Mouse (Mus musculus): ENCODE measurements at regions not wholly inside any gene's neighbourhood (a gene's known extent, or its start where the extent isn't known, plus 50 kb on each side); places are given as distances from the start of the nearest gene placed in this dataset.

DNA sequence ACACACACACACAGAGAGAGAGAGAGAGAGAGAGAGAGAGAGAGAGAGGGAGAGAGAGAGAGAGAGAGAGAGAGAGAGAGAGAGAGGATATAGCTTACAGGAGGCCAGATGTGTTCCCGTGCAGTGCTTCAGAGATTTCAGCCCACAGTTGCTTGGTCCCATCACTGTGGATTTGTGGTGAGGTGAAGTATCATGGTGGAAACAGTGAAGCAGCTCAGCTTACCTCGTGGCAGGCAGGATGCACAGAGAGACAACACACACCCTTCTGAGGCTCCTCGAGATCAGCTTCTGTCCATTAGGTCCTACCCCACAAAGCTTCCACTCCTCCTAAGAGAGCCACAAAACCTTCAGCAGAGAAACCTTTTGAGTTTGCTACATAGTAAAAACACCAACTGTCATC, 261.1 kb downstream of the Uaca start:
- Histone ChIP-seq H3K4me1 (peaks cover 15% of the 10 kb centered on the region), H3K36me3 (replicated peaks) (no peaks in the 10 kb centered on the region), H3K9me3 (no peaks in the 10 kb centered on the region), H3K4me3 (no peak overlapping the region), H3K27ac (no peak overlapping the region), H3K27me3 (replicated peaks) (0 out of 2 replicates have a peak, but pooled peaks cover 3% of the 10 kb centered on the region), H3K9ac (no peak overlapping the region), H3K4me2 (no peak overlapping the region)
- ATAC-seq (replicated peaks): no peak
- WGBS: 87% methylated on average over 3 of the region's 3 CpGs

DNA sequence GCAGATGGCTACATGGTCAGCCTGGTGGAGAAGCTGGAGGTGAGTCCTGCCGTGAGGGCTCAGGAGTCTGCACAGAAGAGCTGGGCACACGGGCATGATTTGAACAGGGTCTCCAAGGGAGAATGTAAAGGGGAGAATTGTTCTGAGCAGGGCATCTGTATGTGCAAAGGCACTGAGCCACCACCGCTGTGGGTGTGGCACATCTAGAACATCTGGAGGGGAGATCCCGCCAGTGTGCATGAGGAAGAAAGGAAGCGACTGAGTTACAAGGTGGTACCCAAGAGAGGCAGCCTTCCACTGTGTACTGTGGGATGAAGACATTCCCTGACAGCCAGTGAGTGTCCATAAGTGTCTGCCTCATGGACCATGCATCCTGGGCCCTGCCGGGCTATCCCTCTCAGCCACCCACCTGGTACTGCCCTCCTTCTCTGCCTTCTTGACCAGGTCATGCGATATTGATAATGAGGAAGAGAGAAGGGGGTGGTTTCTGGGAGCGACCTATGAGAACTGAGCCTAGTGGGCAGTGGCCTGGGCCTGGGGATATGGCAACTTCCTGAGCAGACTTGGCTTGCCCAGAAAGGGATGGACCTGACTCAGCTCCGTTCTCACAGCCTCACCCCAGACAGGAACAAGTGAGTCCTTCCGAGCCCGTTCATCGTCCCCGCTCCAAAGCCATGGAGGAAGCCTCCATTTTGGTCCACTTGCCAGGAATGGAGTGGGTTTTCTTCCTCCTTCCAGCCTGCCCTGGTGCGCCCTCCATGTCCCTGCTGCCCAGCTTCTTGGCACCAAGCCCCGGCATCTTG, 261.8 kb downstream of the Uaca start:
- Histone ChIP-seq H3K9ac (no peak overlapping the region), H3K4me3 (no peak overlapping the region), H3K36me3 (replicated peaks) (no peaks in the 10 kb centered on the region), H3K4me1 (peaks cover 15% of the 10 kb centered on the region), H3K27ac (no peak overlapping the region), H3K27me3 (replicated peaks) (0 out of 2 replicates have a peak, but pooled peaks cover 3% of the 10 kb centered on the region), H3K4me2 (no peak overlapping the region), H3K9me3 (no peaks in the 10 kb centered on the region)
- 88% methylated on average over 15 of the region's 15 CpGs for WGBS
- no peak for ATAC-seq (replicated peaks)

DNA sequence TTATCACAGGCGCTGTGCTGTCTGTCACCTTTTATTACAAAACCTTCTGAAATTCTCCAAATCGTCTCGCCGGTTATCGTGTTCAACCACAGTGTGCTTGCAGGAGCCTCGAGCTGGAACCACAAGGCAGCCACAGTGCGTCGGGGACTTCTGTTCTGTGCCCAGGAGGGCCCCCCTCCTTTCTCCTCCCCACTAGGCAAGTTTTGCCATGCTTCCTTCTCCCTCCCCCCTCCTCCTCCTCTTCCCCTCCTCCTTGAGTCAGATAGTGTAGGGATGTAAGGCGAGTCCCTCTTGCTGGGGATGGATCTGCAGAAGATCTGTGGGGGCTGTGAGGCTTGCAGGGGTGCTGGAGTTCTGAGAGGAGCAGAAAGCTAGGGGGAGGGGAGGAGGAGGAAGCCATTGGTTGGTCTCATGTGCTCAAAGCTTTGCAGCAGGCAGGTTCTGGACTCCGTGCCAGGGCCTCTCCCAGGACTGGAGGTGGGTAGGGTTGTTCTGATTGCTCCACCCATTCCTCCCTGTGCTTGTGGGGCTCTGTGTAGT, 262.5 kb downstream of the Uaca start:
- Histone ChIP-seq H3K4me3 (no peak overlapping the region), H3K27me3 (replicated peaks) (0 out of 2 replicates have a peak, but pooled peaks cover 3% of the 10 kb centered on the region), H3K4me2 (no peak overlapping the region), H3K27ac (0 out of 2 replicates have a peak overlapping the region, but pooled peaks have one; percentile 2), H3K9ac (no peak overlapping the region), H3K36me3 (replicated peaks) (no peaks in the 10 kb centered on the region), H3K9me3 (no peaks in the 10 kb centered on the region), H3K4me1 (peaks cover 15% of the 10 kb centered on the region)
- no peak for ATAC-seq (replicated peaks)
- WGBS: 30% methylated on average over 10 of the region's 10 CpGs

DNA sequence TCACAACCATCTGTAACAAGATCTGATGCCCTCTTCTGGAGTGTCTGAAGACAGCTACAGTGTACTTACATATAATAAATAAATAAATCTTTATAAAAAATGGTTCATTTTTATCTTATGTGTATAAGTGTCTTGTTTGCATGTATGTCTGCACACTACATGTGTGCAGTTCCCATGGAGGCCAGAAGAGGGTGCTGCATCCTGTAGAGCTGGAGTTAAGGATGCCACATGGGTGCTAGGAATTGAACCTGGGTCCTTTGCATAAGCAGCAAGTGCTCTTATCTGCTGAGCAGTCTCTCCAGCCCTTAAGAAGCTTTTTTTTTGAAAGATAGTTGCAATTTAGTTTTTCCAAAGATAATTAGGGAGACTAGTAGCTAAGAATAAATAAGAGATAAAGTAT, 264.9 kb downstream of the Uaca start:
- Histone ChIP-seq H3K4me2 (no peak overlapping the region), H3K9me3 (no peaks in the 10 kb centered on the region), H3K4me1 (peaks cover 15% of the 10 kb centered on the region), H3K27me3 (replicated peaks) (0 out of 2 replicates have a peak, but pooled peaks cover 3% of the 10 kb centered on the region), H3K4me3 (no peak overlapping the region), H3K36me3 (replicated peaks) (no peaks in the 10 kb centered on the region), H3K27ac (no peak overlapping the region), H3K9ac (no peak overlapping the region)
- no peak for ATAC-seq (replicated peaks)

DNA sequence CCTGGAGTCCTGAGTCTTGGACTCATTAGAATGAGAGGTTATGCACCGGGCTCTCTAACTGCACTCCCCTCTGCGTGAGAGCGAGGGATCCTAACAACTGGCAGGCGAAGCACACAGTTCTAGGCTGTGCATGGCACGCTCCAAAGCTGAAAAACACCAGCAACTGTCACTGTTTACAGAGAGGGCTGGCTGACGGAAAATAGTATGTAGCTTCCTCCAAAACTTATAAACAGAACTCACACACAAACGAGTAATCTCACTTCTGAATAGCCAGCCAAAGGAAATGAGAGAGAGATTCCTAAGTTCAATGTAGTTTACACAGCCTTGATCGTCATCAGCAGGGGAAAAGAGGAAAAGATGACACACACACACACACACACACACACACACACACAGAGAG, 266.6 kb downstream of the Uaca start:
- no peak for ATAC-seq (replicated peaks)
- H3K9ac ChIP-seq: no peak overlapping the region
- H3K4me3 ChIP-seq: no peak overlapping the region
- WGBS: 82% methylated on average over 8 of the region's 8 CpGs
- no peak overlapping the region for H3K27ac ChIP-seq
- H3K27me3 ChIP-seq (replicated peaks): 0 out of 2 replicates have a peak, but pooled peaks cover 3% of the 10 kb centered on the region
- H3K4me1 ChIP-seq: peaks cover 15% of the 10 kb centered on the region
- H3K36me3 ChIP-seq (replicated peaks): no peaks in the 10 kb centered on the region
- H3K9me3 ChIP-seq: no peaks in the 10 kb centered on the region
- no peak overlapping the region for H3K4me2 ChIP-seq

DNA sequence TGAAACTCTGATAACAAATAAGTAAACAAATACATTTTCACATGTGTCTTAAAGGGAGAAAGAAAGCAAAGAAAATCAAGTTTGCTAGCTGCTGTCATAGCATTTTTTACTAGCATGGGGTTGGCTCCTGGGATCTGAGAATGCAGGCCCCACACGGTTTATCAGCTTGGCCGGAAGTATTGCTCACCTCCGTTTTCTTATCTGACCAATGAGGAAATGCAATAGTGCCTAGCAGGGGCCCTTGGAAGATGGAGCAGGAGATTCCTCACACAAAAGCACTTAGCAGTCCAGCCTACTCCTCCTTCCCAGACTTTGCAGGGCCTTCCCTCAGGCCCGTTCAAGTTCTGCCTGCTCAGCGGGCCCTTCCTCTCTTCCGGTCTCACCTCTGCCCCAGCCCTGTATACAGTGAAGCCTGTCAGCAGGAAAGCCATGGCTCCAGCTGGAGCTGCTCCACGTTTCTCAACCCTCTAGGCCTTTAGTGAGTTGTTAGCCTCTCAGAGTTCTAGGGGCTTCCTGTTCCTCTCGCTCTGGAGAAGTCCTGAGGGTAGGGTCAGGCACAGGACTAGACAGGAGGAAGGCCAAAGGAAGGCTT, 270.5 kb downstream of the Uaca start:
- Histone ChIP-seq H3K9me3 (no peaks in the 10 kb centered on the region), H3K4me1 (peaks cover 4% of the 10 kb centered on the region), H3K27me3 (replicated peaks) (no peaks in the 10 kb centered on the region), H3K4me2 (no peak overlapping the region), H3K36me3 (replicated peaks) (no peaks in the 10 kb centered on the region), H3K9ac (no peak overlapping the region), H3K4me3 (no peak overlapping the region), H3K27ac (no peak overlapping the region)
- 74% methylated on average over 8 of the region's 8 CpGs for WGBS
- no peak for ATAC-seq (replicated peaks)

DNA sequence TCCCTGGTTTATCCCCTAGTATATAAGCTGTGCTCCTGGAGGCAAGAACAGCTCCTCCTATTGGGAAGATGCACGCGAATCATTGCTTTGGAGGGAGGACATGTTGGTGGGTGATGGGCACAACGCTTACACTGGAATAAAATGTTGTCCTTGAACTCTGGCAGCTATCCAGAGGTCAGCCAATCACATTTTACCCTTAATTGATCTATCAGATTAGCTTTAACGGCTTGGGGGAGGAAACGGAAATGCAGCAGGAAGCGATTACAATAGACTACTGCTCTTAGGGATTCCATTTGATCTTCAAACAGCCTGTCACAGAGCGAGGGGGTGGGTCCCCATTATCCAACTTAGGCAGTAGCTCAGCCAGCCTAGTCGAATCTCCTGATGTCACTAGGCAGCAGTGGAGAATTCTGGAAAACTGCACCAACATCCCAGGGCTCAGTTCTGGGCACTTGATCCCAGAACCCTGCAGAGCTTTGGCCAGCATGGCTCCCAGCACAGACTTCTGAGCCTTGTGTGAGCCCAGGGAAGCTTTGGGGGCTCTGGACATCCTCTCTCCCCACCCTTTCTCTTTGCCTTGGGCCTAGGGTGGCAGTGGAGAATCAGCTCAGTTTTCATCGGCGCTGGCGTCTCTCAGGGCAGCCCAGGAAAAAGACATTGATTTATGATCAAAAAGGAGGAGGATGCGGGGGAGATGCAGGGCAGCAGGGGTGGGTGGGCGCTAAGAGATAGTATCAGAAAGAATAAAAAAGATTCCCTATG, 275.4 kb downstream of the Uaca start:
- no peaks in the 10 kb centered on the region for H3K9me3 ChIP-seq
- H3K27ac ChIP-seq: peak overlapping the region; percentile 57
- no peaks in the 10 kb centered on the region for H3K36me3 ChIP-seq (replicated peaks)
- 24% methylated on average over 13 of the region's 13 CpGs for WGBS
- H3K4me2 ChIP-seq: no peak overlapping the region
- no peak overlapping the region for H3K4me3 ChIP-seq
- H3K27me3 ChIP-seq (replicated peaks): no peaks in the 10 kb centered on the region
- H3K4me1 ChIP-seq: peaks cover 18% of the 10 kb centered on the region
- no peak overlapping the region for H3K9ac ChIP-seq
- ATAC-seq (replicated peaks): no peak

DNA sequence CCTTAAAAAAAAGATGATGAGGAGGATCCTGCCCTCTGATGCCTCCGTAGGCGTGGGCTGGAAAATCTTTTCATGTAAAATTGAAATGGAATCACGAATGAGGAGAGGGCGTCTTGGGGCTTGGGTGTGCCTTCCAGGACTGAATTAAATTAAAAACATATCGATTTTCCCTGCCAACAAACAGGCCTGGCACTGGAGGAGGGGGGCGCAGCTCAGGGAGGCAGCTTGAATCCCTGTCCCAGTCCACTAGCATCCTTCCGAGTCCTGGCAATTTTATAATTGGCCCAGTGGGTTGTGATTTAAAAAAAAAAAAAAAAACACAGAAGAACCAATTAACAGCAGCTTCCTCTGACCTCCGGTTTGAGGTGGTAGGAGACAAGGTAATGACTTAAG, 276.0 kb downstream of the Uaca start:
- H3K4me1 ChIP-seq: peaks cover 18% of the 10 kb centered on the region
- peak overlapping the region; percentile 57 for H3K27ac ChIP-seq
- H3K9ac ChIP-seq: no peak overlapping the region
- WGBS: 21% methylated on average over 8 of the region's 8 CpGs
- H3K4me3 ChIP-seq: no peak overlapping the region
- H3K9me3 ChIP-seq: no peaks in the 10 kb centered on the region
- 0 out of 2 replicates have a peak, but pooled peaks have one; percentile 17 for ATAC-seq (replicated peaks)
- no peaks in the 10 kb centered on the region for H3K27me3 ChIP-seq (replicated peaks)
- H3K36me3 ChIP-seq (replicated peaks): no peaks in the 10 kb centered on the region
- no peak overlapping the region for H3K4me2 ChIP-seq

DNA sequence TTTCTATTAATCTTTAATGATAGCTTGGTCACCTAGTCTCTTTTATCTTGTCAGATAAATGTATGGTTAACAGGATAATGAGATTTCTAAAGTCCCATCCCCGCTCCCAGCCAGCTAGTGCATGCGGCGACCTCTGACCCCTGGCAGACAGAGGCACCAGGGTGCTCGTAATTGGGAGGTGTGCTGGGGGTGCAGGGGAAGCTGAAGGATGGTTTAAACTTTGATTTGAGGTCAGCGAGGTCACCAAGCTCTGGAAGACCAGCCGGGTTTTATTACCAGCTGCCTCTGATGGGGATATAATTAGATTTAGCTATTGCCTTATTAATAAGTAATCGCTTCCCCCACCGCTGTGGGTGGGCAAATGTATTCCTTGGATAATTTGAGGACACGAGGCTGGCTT, 276.5 kb downstream of the Uaca start:
- no peak overlapping the region for H3K4me2 ChIP-seq
- no peak overlapping the region for H3K4me3 ChIP-seq
- H3K9me3 ChIP-seq: no peaks in the 10 kb centered on the region
- H3K9ac ChIP-seq: no peak overlapping the region
- WGBS: 17% methylated on average over 9 of the region's 9 CpGs
- no peak overlapping the region; the same call in 1 of the 2 replicates for H3K27ac ChIP-seq
- H3K27me3 ChIP-seq (replicated peaks): no peaks in the 10 kb centered on the region
- H3K36me3 ChIP-seq (replicated peaks): no peaks in the 10 kb centered on the region
- no peak for ATAC-seq (replicated peaks)
- peaks cover 18% of the 10 kb centered on the region for H3K4me1 ChIP-seq

DNA sequence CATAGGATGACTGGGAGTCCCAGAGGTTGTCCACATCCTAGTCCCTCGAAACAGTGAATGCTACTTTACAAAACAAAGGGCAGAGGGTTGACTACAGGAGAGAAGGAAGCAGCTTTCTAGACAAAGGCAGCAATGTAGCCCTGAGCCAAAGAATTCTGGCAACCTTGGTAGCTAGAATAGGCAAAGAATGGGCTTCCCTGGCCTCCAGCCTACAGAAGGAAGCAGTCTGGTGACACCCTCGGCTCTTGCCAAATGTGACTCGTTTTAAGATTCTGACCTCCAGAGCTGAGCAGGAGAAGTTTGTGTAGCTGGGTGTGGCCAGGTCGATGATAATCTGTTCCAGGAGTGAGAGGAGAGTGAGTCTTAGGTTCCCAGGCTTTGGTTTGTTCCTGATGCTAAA, 279.1 kb downstream of the Uaca start:
- Histone ChIP-seq H3K4me3 (no peak overlapping the region), H3K4me1 (peaks cover 18% of the 10 kb centered on the region), H3K36me3 (replicated peaks) (no peaks in the 10 kb centered on the region), H3K9me3 (no peaks in the 10 kb centered on the region), H3K27ac (no peak overlapping the region), H3K27me3 (replicated peaks) (no peaks in the 10 kb centered on the region), H3K9ac (no peak overlapping the region), H3K4me2 (no peak overlapping the region)
- WGBS: 61% methylated on average over 4 of the region's 4 CpGs
- no peak for ATAC-seq (replicated peaks)

DNA sequence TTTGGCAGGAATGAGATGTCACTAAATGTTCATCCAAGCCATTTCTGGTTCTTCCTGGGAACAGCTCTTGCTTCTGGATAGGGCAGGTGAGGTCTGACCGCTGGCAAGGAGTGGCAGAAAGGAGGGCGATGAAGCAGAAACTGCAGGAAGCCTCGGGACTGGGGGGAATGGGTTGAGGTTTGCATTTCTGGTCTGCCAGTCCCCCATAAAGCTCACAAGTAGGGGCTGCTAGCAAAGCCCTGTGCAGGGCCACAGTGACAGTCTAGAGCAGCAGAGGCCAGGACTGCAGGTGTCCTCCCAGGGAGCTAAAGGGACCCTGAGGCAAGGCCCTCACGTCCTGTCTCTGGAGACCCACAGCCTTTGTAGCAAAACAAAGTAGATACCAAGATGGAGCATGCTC, 280.7 kb downstream of the Uaca start:
- no peak overlapping the region for H3K9ac ChIP-seq
- no peak overlapping the region for H3K4me3 ChIP-seq
- peaks cover 11% of the 10 kb centered on the region for H3K4me1 ChIP-seq
- H3K27me3 ChIP-seq (replicated peaks): no peaks in the 10 kb centered on the region
- 80% methylated on average over 4 of the region's 4 CpGs for WGBS
- no peak overlapping the region for H3K27ac ChIP-seq
- no peak overlapping the region for H3K4me2 ChIP-seq
- H3K9me3 ChIP-seq: no peaks in the 10 kb centered on the region
- no peak for ATAC-seq (replicated peaks)
- H3K36me3 ChIP-seq (replicated peaks): no peaks in the 10 kb centered on the region

DNA sequence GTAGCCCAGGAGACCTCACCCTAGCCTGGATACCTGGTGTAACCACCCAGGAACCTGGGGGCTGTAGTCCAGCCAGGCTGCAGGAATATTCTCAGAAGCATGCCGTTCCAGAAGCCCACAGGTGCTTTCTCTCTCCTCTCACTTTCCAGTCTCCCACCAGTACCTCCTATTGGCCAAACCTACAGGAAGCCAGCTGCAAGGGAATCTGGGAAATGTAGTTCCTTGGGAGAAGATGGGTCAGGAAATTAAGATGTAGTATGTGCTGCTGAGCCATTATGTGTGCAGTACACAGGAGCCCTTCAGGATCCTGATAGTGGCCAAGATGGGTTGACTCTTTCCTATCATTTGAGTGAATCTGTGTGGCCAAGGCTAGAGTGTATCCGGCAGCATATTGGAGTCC, 282.8 kb downstream of the Uaca start:
- no peak overlapping the region for H3K4me3 ChIP-seq
- no peak for ATAC-seq (replicated peaks)
- H3K27me3 ChIP-seq (replicated peaks): no peaks in the 10 kb centered on the region
- H3K36me3 ChIP-seq (replicated peaks): no peaks in the 10 kb centered on the region
- H3K27ac ChIP-seq: no peak overlapping the region
- no peak overlapping the region for H3K9ac ChIP-seq
- no peak overlapping the region for H3K4me2 ChIP-seq
- H3K9me3 ChIP-seq: no peaks in the 10 kb centered on the region
- peaks cover 10% of the 10 kb centered on the region for H3K4me1 ChIP-seq
- 59% methylated on average over 2 of the region's 2 CpGs for WGBS
